Mouse (Mus musculus) ES-Bruce4 (cell line): Measurements from ENCODE around the gene Chpf2.

Experiments used
- CTCF ChIP-seq: IDR thresholded peaks from one replicate; pipeline ENCODE4 v1.8.1; 2011; ENCODE audit warnings: low read depth, low read length
- POLR2A ChIP-seq: IDR thresholded peaks from one replicate; pipeline ENCODE4 v1.8.1; 2011; ENCODE audit warnings: low read length; ENCODE audit not compliant: insufficient read depth

DNA sequence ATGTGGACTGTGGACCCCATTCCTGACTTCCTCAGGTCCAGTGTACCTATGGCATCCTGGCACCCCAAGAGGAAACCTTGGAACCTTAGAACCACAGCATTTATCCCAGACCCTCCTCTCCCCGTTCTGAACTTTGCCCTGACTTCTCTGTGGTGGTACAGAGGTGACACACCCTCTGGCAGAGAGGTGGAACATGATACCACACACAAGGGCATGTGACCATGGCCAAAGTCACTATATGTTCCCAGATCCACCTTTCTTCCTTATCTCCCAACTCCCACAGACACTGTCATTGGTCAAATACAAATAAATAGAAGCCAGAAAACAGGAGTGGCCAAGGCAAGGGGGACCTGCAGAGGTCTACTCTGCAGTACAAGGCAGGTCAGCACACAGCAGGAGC lies 48.6 kb downstream of the Chpf2 start:
- TF ChIP-seq CTCF (no peak), POLR2A (no peak)
